Mouse (Mus musculus) brain, embryonic 14.5 days (tissue): Measurements from ENCODE around the gene Pim2. TPM values are rescaled to one million over a fixed set of nuclear protein-coding genes. Genes with fewer than 3 reads are reported as not detected.
"Not testable (repeated sequence)": the region's sequence is repeated elsewhere in the genome, so short reads cannot be mapped to it uniquely, and the experiment has no call there.

Source experiments
- DNase-seq: peaks from one replicate; pipeline ENCODE4 v3.0.0-alpha.2; 2011; ENCODE audit warnings: low read depth
- CTCF ChIP-seq: fragments of 200-500 bp; IDR thresholded peaks from 2 replicates; pipeline ENCODE4 v1.5.1; 2012; ENCODE audit warnings: inconsistent platforms, mild to moderate bottlenecking, moderate library complexity, borderline replicate concordance; ENCODE audit not compliant: insufficient read depth, insufficient read length; ENCODE audit errors: extremely low read depth
- POLR2A ChIP-seq: fragments of 200-500 bp; IDR thresholded peaks from 2 replicates; pipeline ENCODE4 v1.6.1; 2012; ENCODE audit warnings: mild to moderate bottlenecking, inconsistent platforms, borderline replicate concordance; ENCODE audit not compliant: poor library complexity, insufficient read depth, insufficient read length, severe bottlenecking; ENCODE audit errors: extremely low read depth
- polyA plus RNA-seq: library from polyadenylated mRNA; depleted of rRNA; stranded (reverse); fragments of >200 nt; gene quantifications from 2 replicates; pipeline ENCODE4 v1.2.3, GENCODE M21; 2012

The Pim2 gene
- polyA plus RNA-seq, 1 experiment = 23.3 TPM

- TF ChIP-seq POLR2A (no peak), CTCF (no peak)
- DNase-seq = no peak
Observed at GRCm38 (mm10) chrX:7865786-7866185, 12.3 kb upstream of the Pim2 start.

- TF ChIP-seq POLR2A = no peak
- TF ChIP-seq CTCF = no peak
- no peak for DNase-seq
Observed at GRCm38 (mm10) chrX:7867141-7867540, 10.9 kb upstream of the Pim2 start.

GRCm38 (mm10) chrX:7868506-7868905, 9.6 kb upstream of the Pim2 start:
- DNase-seq = no peak
- TF ChIP-seq CTCF (no peak), POLR2A (no peak)

DNA sequence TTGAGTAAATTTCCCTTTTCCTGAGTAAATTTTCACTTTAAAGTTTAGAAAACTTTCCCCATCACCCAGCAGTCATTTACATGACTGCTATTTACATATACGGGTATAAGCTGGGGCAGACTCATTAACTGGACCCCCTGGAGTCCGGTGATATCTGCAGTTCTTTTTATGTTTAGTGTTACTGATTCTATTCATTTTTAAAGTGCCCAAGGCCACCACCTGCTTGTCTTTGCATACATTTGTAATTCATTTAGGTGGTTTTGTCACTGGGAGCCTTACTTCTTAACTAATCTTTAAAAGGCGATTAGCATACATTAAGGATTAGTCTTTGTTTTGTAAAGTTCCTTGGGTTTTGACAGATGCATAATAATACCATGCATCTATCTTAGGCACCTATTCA, 8.2 kb upstream of the Pim2 start:
- DNase-seq = peak; percentile 49
- TF ChIP-seq CTCF (no peak), POLR2A (no peak)

DNA sequence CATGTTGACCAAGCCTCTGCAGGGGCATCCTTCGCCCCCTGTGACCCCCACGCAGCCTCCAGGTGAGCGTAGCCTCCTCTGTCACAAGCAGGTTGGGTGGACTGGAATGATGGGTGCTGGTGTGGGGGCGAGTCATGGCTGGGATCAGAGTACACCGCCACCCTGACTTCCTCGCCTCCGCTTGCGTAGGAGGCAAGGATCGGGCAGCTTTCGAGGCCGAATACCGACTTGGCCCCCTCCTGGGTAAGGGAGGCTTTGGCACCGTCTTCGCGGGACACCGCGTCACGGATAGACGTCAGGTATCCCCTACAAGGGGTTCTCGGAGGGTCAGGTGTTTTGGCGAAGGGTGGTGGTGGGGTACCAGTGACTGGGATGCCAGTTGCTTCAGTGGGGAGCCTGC, 433 bp downstream of the Pim2 start:
- no peak for TF ChIP-seq POLR2A
- no peak for TF ChIP-seq CTCF
- DNase-seq = peak; percentile 11

DNA sequence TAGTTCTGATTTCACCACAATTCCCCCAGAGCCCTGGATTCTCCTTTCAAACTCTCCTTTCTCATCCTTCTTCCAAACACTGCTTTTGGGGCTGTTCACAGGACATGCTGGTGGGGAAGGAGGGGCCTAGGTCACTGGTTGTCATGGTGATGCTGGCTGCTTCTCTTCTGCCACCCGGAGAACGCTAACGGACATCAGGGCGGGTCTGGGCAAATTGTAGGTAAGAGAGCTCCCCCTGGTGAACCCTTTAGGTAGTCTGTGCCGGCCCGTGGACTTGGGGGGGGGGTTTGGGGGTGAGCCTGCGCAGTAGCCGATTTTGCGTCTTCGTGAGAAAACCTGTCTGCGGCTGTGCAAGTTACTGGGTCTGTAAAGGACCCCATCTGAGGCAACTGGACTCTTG, 1.8 kb downstream of the Pim2 start:
- peak; percentile 90 for DNase-seq
- TF ChIP-seq POLR2A = no peak
- TF ChIP-seq CTCF = peak; percentile 54

DNA sequence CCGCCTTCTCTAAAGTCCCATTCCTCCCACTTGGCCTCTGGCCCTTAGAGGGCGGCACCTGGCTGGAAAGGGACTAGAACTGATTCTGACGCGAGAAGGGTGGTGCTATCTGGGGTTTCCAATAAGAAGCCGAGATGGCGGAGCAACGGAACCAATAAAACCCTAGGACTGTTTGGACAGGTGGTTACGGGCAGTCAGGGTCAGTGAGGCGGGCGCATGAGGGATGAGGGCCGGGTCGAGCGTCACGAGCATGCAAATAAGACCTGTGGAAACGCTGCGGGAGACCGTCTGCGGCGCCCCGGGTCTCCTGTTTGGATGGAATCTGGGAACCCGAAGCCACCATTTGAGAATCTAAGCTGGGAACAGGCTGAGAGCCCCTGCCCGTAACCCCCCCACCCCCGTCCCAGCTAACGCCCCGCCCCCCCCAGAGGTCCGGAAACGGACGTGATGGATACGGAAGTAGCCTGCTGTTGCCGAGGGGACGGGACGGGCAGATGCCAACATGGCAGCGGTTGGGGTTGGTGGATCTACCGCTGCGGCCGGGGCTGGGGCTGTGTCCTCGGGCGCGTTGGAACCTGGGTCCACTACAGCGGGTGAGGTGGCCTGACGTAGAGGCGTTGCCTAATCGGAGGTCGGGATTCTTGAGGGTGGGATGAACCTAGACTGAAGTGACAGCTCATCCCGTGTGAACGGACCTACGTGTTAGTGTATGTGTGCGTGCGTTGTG, 5.9 kb downstream of the Pim2 start, which contains the start of gene Slc35a2:
Gene Slc35a2 (plus strand): TSS at position 188 of the 727 bp plus-strand sequence.
- TF ChIP-seq CTCF (no peak), POLR2A (no peak)
- DNase-seq = peak; percentile 91

DNA sequence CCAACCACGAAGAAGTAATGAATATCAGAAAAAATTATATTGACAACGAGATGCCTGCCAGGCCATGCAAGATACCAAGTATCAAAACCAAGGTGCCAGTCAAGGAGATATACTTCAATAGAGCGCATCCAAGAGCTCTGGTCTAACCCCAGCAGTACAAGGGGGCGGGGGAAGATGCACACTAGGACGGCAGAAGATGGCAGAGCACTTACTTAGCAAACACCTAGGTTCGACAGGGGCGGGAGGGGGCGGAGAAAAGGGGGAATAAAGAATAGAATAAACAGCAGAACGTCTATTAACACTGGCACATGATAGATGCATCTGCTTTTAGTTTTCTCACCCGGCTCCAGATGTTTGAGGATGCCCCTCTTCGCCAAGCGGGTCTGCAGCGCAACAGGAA, 20.1 kb downstream of the Pim2 start:
- DNase-seq = no peak
- no peak for TF ChIP-seq CTCF
- TF ChIP-seq POLR2A = no peak

- DNase-seq = peak; percentile 98
- TF ChIP-seq CTCF (no peak), POLR2A (0 out of 2 replicates have a peak, but pooled peaks have one; percentile 39)
Observed at GRCm38 (mm10) chrX:7898880-7899874, 21.1 kb downstream of the Pim2 start, which contains the start of the genes Pqbp1 and Timm17b. TSS of gene Pqbp1 (minus strand) at chrX:7899269. TSS of gene Timm17b (plus strand) at chrX:7899357.

DNA sequence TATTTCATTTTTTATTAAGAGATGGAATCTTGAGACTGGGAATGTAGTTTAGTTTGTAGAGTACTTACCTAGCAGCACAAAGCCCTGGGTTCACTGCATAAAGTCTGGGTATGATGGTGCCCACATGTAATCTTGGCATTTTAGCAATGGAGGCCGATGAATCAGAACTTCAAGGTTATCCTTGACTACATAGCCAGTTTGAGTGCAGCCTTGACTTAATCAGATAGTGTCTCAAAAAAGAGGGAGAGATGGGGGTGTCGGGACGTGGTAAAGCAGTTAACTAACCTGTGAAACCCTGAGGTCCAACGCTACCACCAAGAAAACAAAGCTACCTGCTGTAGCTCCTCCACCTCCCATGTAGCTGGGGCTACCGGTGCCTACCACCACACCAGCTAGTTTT, 26.4 kb downstream of the Pim2 start:
- DNase-seq = no peak
- no peak for TF ChIP-seq POLR2A
- no peak for TF ChIP-seq CTCF

GRCm38 (mm10) chrX:7907735-7908134, 29.7 kb downstream of the Pim2 start, which contains the start of gene Gm10491:
TSS of gene Gm10491 (minus strand) at chrX:7907835.
- TF ChIP-seq POLR2A (no peak), CTCF (no peak)
- no peak for DNase-seq

GRCm38 (mm10) chrX:7909242-7909641, 31.2 kb downstream of the Pim2 start, which contains the start of gene Gm10490:
TSS of gene Gm10490 (plus strand) at chrX:7909542.
- DNase-seq = not testable (repeated sequence)
